Mouse (Mus musculus) macrophage (primary cell): ENCODE measurements at regions not wholly inside any gene's neighbourhood (a gene's known extent, or its start where the extent isn't known, plus 50 kb on each side); places are given as distances from the start of the nearest gene placed in this dataset.

Experiments
- H3K27ac ChIP-seq: fragments of 350-480 bp; formaldehyde crosslinking; 2 replicates; pipeline ENCODE4 v1.9.0; 2021
- H3K36me3 ChIP-seq: fragments of 350-480 bp; formaldehyde crosslinking; 2 replicates; pipeline ENCODE4 v1.9.0; 2021; ENCODE audit errors: inconsistent target
- H3K4me3 ChIP-seq: fragments of 350-480 bp; formaldehyde crosslinking; 2 replicates; pipeline ENCODE4 v1.9.0; 2021; ENCODE audit errors: inconsistent target
- H3K79me2 ChIP-seq: fragments of 350-480 bp; formaldehyde crosslinking; 2 replicates; pipeline ENCODE4 v1.9.0; 2021; ENCODE audit errors: inconsistent target
- WGBS: methylation state at CpG from one replicate; pipeline ENCODE4 v1.1.7; 2026; ENCODE audit warnings: inconsistent platforms; ENCODE audit not compliant: missing documents; 5-methylcytosine and 5-hydroxymethylcytosine counted together

DNA sequence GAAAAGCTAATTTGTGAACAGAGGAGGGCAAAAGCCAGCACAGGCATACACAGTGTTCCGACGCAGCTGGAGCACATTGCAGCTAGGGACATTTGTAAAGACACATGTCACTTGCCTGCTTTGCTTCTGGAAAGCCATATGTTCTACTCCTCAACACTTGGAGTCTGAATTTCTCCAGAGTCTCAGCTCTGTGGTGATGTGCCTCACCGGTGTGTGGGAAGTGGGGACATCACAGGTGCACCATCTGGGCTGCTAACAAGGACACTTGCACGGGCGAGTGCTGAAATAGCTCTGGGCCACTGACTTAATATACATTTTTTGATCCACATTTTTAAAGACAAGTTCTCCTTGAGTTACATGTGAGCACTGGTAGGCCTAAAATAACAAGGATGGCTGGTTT lies 139.2 kb upstream of the Trpm3 start:
- Histone ChIP-seq H3K4me3 (no peak overlapping the region), H3K79me2 (no peaks in the 10 kb centered on the region), H3K36me3 (no peaks in the 10 kb centered on the region), H3K27ac (no peak overlapping the region)
- 93% methylated on average over 5 of the region's 5 CpGs for WGBS

DNA sequence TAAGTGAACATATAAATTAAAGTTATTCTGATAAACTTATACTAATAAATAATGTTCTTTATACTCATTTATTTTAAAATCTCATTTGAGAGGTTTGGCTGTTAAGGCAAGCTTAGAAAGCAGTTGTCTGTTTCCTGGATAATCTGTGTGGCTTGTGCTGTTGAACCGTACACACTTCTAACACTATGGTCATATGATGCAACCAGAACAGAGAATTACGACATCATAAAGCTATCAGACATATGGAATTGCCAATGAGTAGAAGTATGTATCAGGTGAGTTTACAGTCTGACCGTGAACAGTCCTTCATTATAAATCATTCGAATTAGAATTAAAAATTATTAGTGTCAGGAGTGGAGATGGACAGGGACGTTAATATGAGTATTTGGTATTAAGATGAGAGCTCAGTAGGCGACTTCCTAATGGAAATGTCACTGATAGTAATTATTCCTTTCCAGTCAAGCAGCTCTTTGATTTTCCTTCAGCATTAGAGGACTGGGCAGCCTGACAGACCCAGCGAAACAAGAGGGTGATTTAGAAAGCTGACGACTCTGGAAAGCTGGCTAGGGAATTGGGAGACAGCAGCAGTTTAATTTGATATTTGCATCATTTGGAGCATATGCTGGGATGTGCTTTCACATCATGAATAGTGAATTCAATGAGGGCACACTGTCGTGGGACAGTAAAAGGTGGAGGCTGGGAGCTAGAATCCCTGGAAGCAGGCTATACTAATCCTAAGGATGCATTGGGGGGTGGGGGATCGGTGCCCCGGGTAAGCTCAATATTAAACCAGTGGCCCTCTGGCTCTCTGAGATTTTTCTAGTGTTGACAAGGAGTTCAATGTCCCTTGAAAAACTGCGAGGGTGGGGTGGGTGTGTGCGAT lies 130.6 kb upstream of the Trpm3 start:
- no peak overlapping the region for H3K27ac ChIP-seq
- H3K79me2 ChIP-seq: no peaks in the 10 kb centered on the region
- H3K4me3 ChIP-seq: no peak overlapping the region
- H3K36me3 ChIP-seq: no peaks in the 10 kb centered on the region
- WGBS: 85% methylated on average over 13 of the region's 13 CpGs

GRCm38 (mm10) chr19:22010239-22010638 lies 128.6 kb upstream of the Trpm3 start:
- H3K4me3 ChIP-seq: no peak overlapping the region
- no peaks in the 10 kb centered on the region for H3K36me3 ChIP-seq
- 79% methylated on average over 5 of the region's 5 CpGs for WGBS
- H3K27ac ChIP-seq: no peak overlapping the region
- no peaks in the 10 kb centered on the region for H3K79me2 ChIP-seq

DNA sequence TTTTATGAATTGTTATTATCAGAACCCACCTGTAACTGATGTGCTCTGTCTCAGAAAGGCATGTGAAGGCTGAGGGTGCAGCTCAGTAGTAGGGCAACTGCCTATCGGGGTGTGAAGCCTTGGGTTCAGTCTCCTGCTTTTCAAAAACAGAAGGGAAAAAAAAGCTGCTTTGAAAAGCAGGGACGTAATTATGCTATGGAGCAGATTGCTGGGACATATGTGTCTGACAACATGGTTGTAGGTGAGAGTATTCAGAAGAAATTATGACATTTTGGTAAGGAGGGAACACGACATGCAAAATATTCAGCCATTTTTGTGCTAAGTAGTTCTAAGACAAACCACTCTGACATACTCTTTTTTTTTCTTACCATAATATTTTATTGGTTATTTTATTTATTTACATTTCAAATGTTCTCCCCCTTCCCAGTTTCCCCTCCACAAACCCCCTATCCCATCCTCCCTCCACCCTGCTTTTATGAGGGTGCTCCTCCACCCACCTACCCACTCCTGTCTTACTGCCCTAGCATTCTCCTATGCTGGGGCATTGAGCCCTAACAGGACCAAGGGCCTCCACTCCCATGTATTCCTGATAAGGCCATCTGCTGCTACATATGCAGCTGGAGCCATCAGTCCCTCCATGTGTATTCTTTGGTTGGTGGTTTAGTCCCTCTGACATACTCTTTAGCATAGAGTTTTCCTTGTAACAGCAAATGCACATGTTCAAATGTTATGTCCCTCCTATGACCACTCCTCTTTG lies 122.8 kb upstream of the Trpm3 start:
- no peak overlapping the region for H3K4me3 ChIP-seq
- 100% methylated on average over 3 of the region's 3 CpGs for WGBS
- no peaks in the 10 kb centered on the region for H3K79me2 ChIP-seq
- no peaks in the 10 kb centered on the region for H3K36me3 ChIP-seq
- no peak overlapping the region for H3K27ac ChIP-seq

- no peak overlapping the region for H3K27ac ChIP-seq
- 74% methylated on average over 2 of the region's 2 CpGs for WGBS
- H3K36me3 ChIP-seq: no peaks in the 10 kb centered on the region
- no peak overlapping the region for H3K4me3 ChIP-seq
- H3K79me2 ChIP-seq: no peaks in the 10 kb centered on the region
Observed at GRCm38 (mm10) chr19:22017425-22017824, 121.4 kb upstream of the Trpm3 start.

GRCm38 (mm10) chr19:22027577-22027976 lies 111.3 kb upstream of the Trpm3 start:
- H3K27ac ChIP-seq: no peak overlapping the region
- no peak overlapping the region for H3K4me3 ChIP-seq
- no peaks in the 10 kb centered on the region for H3K79me2 ChIP-seq
- H3K36me3 ChIP-seq: no peaks in the 10 kb centered on the region

DNA sequence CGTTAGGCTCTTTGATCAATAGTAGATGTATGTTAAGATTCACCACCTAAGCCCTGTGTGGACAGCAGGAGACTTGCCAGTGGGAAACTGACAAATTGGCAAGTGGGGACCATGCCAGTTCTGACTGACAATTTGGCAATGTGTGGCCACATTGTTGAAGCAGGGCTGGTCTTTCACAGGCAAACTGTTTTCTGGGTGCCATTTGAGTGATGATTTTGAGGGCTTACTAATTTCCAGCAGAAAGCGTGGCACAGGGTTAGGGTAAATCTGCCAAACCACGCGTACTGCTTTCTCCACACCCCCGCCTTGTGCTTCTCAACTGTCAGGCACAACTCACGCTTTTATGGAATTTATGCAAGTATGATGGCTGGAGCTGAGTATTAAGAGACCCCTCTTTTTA lies 91.2 kb upstream of the Trpm3 start:
- no peaks in the 10 kb centered on the region for H3K36me3 ChIP-seq
- H3K27ac ChIP-seq: no peak overlapping the region
- WGBS: 87% methylated on average over 6 of the region's 6 CpGs
- H3K4me3 ChIP-seq: no peak overlapping the region
- H3K79me2 ChIP-seq: no peaks in the 10 kb centered on the region

DNA sequence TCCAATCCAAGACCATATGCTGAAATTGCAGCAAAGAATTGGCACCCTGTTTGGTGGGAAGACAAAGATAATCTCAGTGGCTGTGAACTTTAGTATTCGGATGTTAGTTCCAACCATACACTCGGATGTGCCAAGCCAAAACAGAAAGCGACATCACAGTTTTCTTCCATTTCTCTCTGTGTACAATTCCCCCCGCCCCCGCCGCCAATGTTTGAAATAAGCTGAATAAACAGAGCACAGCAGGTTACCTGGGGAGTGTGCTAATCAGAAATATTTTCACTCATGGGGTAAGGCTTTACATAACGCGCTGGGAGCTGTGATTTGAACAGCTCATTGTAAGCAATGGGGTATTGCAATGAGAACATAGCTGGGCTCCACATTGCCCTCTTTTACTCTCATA lies 72.5 kb upstream of the Trpm3 start:
- WGBS: 95% methylated on average over 8 of the region's 8 CpGs
- Histone ChIP-seq H3K36me3 (no peaks in the 10 kb centered on the region), H3K27ac (no peak overlapping the region), H3K4me3 (no peak overlapping the region), H3K79me2 (no peaks in the 10 kb centered on the region)

- Histone ChIP-seq H3K36me3 (no peaks in the 10 kb centered on the region), H3K4me3 (no peak overlapping the region), H3K27ac (no peak overlapping the region), H3K79me2 (no peaks in the 10 kb centered on the region)
- 93% methylated on average over 15 of the region's 15 CpGs for WGBS
Observed at GRCm38 (mm10) chr19:22070246-22071030, 68.4 kb upstream of the Trpm3 start.

DNA sequence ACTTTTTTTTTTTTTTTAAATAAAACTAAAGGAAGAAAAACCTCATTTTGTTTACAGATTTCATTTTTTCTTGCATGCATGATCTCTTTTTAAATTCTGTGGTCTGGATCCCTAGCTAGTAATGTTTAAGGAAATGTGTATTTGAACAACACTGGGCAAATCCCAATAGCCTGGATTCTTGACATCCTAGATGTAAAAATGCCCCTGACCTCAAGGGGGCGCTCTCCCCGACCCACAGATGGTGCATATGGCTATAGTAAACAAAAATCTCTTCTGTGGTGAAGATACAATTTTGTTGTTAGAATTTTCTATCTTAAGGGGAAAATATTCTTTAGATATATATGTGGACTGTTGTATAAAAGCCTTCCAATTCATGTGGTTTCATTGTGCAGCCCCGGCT lies 67.1 kb upstream of the Trpm3 start:
- Histone ChIP-seq H3K4me3 (no peak overlapping the region), H3K79me2 (no peaks in the 10 kb centered on the region), H3K36me3 (no peaks in the 10 kb centered on the region), H3K27ac (no peak overlapping the region)
- 33% methylated on average over 3 of the region's 3 CpGs for WGBS

DNA sequence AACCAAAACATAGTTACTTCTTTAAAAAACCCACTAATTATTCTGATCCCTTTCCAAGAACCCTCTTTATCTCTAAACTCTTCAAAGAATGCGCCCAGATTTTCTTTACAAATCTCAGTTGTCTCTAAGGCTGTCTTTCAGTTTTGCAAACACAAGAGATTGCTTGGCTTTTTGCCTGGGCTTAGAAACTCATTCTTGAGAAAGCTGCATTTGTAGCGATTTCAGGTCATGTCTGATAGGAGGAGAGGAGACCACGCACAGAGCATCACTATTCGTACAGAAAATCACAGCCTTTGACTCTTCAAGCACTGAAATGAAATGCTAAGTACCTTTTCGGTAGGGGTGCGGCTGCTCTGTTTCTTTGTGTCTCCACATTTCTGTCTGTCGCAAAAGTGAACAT lies 64.8 kb upstream of the Trpm3 start:
- 89% methylated on average over 5 of the region's 7 CpGs for WGBS
- Histone ChIP-seq H3K79me2 (no peaks in the 10 kb centered on the region), H3K27ac (no peak overlapping the region)

GRCm38 (mm10) chr19:22081448-22081847 lies 57.4 kb upstream of the Trpm3 start:
- Histone ChIP-seq H3K79me2 (no peaks in the 10 kb centered on the region), H3K4me3 (no peak overlapping the region), H3K27ac (no peak overlapping the region), H3K36me3 (no peaks in the 10 kb centered on the region)
- WGBS: 72% methylated on average over 4 of the region's 4 CpGs

More for the DNA sequence above, 64.8 kb upstream of the Trpm3 start:
- Histone ChIP-seq H3K4me3 (no peak overlapping the region), H3K36me3 (no peaks in the 10 kb centered on the region)
